Mouse (Mus musculus): ENCODE data around the gene Ccnd2. TPM values are rescaled to one million over a fixed set of nuclear protein-coding genes. Genes with fewer than 3 reads are reported as not detected.

Ccnd2 gene
- polyA plus RNA-seq, 1 experiment from 2014 or later = 477 TPM

- Histone ChIP-seq H3K9ac (replicated peaks; ENCODE audit: low read length) (no peak overlapping the region), H3K4me1 (ENCODE audit: control insufficient read depth, insufficient read depth, low read length) (peaks cover 6% of the 10 kb centered on the region; the same call in 1 of the 2 replicates), H3K36me3 (ENCODE audit: control insufficient read depth, insufficient read depth, low read length) (no peaks in the 10 kb centered on the region), H3K9me3 (ENCODE audit: control insufficient read depth, low read length) (no peaks in the 10 kb centered on the region), H3K27me3 (ENCODE audit: control insufficient read depth, insufficient read depth, low read length) (no peaks in the 10 kb centered on the region), H3K4me2 (ENCODE audit: low read length) (no peak overlapping the region), H3K27ac (replicated peaks; ENCODE audit: low read depth, low read length) (no peak overlapping the region), H3K4me3 (replicated peaks; ENCODE audit: low read depth, low read length) (no peak overlapping the region)
- ATAC-seq (ENCODE audit: low FRiP score, low TSS enrichment) = no peak
- no peak for DNase-seq
Observed at GRCm38 (mm10) chr6:127107413-127107812, 44.6 kb downstream of the Ccnd2 start.

GRCm38 (mm10) chr6:127106726-127107125 lies 45.3 kb downstream of the Ccnd2 start:
- DNase-seq (no peak), ATAC-seq (ENCODE audit: low FRiP score, low TSS enrichment) (no peak)
- no peak overlapping the region for H3K9ac ChIP-seq (replicated peaks; ENCODE audit: low read length)
- no peaks in the 10 kb centered on the region for H3K36me3 ChIP-seq (ENCODE audit: control insufficient read depth, insufficient read depth, low read length)
- WGBS = 50% methylated on average over 5 of the region's 5 CpGs
- H3K4me2 ChIP-seq (ENCODE audit: low read length) = no peak overlapping the region
- no peak overlapping the region for H3K4me3 ChIP-seq (replicated peaks; ENCODE audit: low read depth, low read length)
- peaks cover 6% of the 10 kb centered on the region; the same call in 1 of the 2 replicates for H3K4me1 ChIP-seq (ENCODE audit: control insufficient read depth, insufficient read depth, low read length)
- H3K9me3 ChIP-seq (ENCODE audit: control insufficient read depth, low read length) = no peaks in the 10 kb centered on the region
- H3K27me3 ChIP-seq (ENCODE audit: control insufficient read depth, insufficient read depth, low read length) = no peaks in the 10 kb centered on the region
- no peak overlapping the region for H3K27ac ChIP-seq (replicated peaks; ENCODE audit: low read depth, low read length)

- H3K4me2 ChIP-seq (ENCODE audit: low read length) = no peak overlapping the region
- peaks cover 3% of the 10 kb centered on the region for H3K36me3 ChIP-seq (ENCODE audit: control insufficient read depth, insufficient read depth, low read length)
- 84% methylated on average over 5 of the region's 5 CpGs for WGBS
- H3K4me1 ChIP-seq (ENCODE audit: control insufficient read depth, insufficient read depth, low read length) = peaks cover 6% of the 10 kb centered on the region; the same call in 1 of the 2 replicates
- DNase-seq (no peak), ATAC-seq (ENCODE audit: low FRiP score, low TSS enrichment) (no peak)
- H3K27ac ChIP-seq (replicated peaks; ENCODE audit: low read depth, low read length) = no peak overlapping the region
- no peaks in the 10 kb centered on the region for H3K27me3 ChIP-seq (ENCODE audit: control insufficient read depth, insufficient read depth, low read length)
- H3K9me3 ChIP-seq (ENCODE audit: control insufficient read depth, low read length) = no peaks in the 10 kb centered on the region
- no peak overlapping the region for H3K9ac ChIP-seq (replicated peaks; ENCODE audit: low read length)
- H3K4me3 ChIP-seq (replicated peaks; ENCODE audit: low read depth, low read length) = no peak overlapping the region
Observed at GRCm38 (mm10) chr6:127106189-127106588, 45.8 kb downstream of the Ccnd2 start.

- H3K36me3 ChIP-seq (ENCODE audit: control insufficient read depth, insufficient read depth, low read length) = peaks cover 9% of the 10 kb centered on the region
- H3K4me3 ChIP-seq (replicated peaks; ENCODE audit: low read depth, low read length) = no peak overlapping the region
- peak; percentile 60 for DNase-seq
- 65% methylated on average over 6 of the region's 6 CpGs for WGBS
- no peak for ATAC-seq (ENCODE audit: low FRiP score, low TSS enrichment)
- H3K9ac ChIP-seq (replicated peaks; ENCODE audit: low read length) = no peak overlapping the region
- H3K27ac ChIP-seq (replicated peaks; ENCODE audit: low read depth, low read length) = no peak overlapping the region
- no peak overlapping the region for H3K4me2 ChIP-seq (ENCODE audit: low read length)
- no peaks in the 10 kb centered on the region for H3K27me3 ChIP-seq (ENCODE audit: control insufficient read depth, insufficient read depth, low read length)
- no peaks in the 10 kb centered on the region for H3K9me3 ChIP-seq (ENCODE audit: control insufficient read depth, low read length)
- H3K4me1 ChIP-seq (ENCODE audit: control insufficient read depth, insufficient read depth, low read length) = peaks cover 6% of the 10 kb centered on the region; the same call in 1 of the 2 replicates
Observed at GRCm38 (mm10) chr6:127105107-127105506, 46.9 kb downstream of the Ccnd2 start.

GRCm38 (mm10) chr6:127104396-127105029 lies 47.5 kb downstream of the Ccnd2 start:
- Histone ChIP-seq H3K9ac (replicated peaks; ENCODE audit: low read length) (no peak overlapping the region), H3K4me1 (ENCODE audit: control insufficient read depth, insufficient read depth, low read length) (peaks cover 6% of the 10 kb centered on the region; the same call in 1 of the 2 replicates), H3K36me3 (ENCODE audit: control insufficient read depth, insufficient read depth, low read length) (peaks cover 9% of the 10 kb centered on the region), H3K4me3 (replicated peaks; ENCODE audit: low read depth, low read length) (no peak overlapping the region), H3K4me2 (ENCODE audit: low read length) (no peak overlapping the region), H3K27ac (replicated peaks; ENCODE audit: low read depth, low read length) (no peak overlapping the region), H3K27me3 (ENCODE audit: control insufficient read depth, insufficient read depth, low read length) (no peaks in the 10 kb centered on the region), H3K9me3 (ENCODE audit: control insufficient read depth, low read length) (no peaks in the 10 kb centered on the region)
- ATAC-seq (ENCODE audit: low FRiP score, low TSS enrichment) (no peak), DNase-seq (no peak)
- 89% methylated on average over 7 of the region's 7 CpGs for WGBS

- DNase-seq (no peak), ATAC-seq (ENCODE audit: low FRiP score, low TSS enrichment) (no peak)
- no peak overlapping the region for H3K4me3 ChIP-seq (replicated peaks; ENCODE audit: low read depth, low read length)
- no peak overlapping the region for H3K9ac ChIP-seq (replicated peaks; ENCODE audit: low read length)
- H3K27me3 ChIP-seq (ENCODE audit: control insufficient read depth, insufficient read depth, low read length) = no peaks in the 10 kb centered on the region
- H3K9me3 ChIP-seq (ENCODE audit: control insufficient read depth, low read length) = no peaks in the 10 kb centered on the region
- H3K36me3 ChIP-seq (ENCODE audit: control insufficient read depth, insufficient read depth, low read length) = peaks cover 9% of the 10 kb centered on the region
- H3K4me1 ChIP-seq (ENCODE audit: control insufficient read depth, insufficient read depth, low read length) = peaks cover 4% of the 10 kb centered on the region; the same call in 1 of the 2 replicates
- H3K4me2 ChIP-seq (ENCODE audit: low read length) = no peak overlapping the region
- WGBS = 94% methylated on average over 6 of the region's 6 CpGs
- no peak overlapping the region for H3K27ac ChIP-seq (replicated peaks; ENCODE audit: low read depth, low read length)
Observed at GRCm38 (mm10) chr6:127103506-127104275, 48.3 kb downstream of the Ccnd2 start.

- no peak overlapping the region for H3K4me3 ChIP-seq (replicated peaks; ENCODE audit: low read depth, low read length)
- ATAC-seq (ENCODE audit: low FRiP score, low TSS enrichment) = no peak
- H3K4me1 ChIP-seq (ENCODE audit: control insufficient read depth, insufficient read depth, low read length) = no peaks in the 10 kb centered on the region
- H3K36me3 ChIP-seq (ENCODE audit: control insufficient read depth, insufficient read depth, low read length) = peaks cover 29% of the 10 kb centered on the region
- peak; percentile 35 for DNase-seq
- no peak overlapping the region for H3K9ac ChIP-seq (replicated peaks; ENCODE audit: low read length)
- H3K9me3 ChIP-seq (ENCODE audit: control insufficient read depth, low read length) = no peaks in the 10 kb centered on the region
- no peak overlapping the region for H3K4me2 ChIP-seq (ENCODE audit: low read length)
- 60% methylated on average over 7 of the region's 7 CpGs for WGBS
- H3K27me3 ChIP-seq (ENCODE audit: control insufficient read depth, insufficient read depth, low read length) = no peaks in the 10 kb centered on the region
- H3K27ac ChIP-seq (replicated peaks; ENCODE audit: low read depth, low read length) = no peak overlapping the region
Observed at GRCm38 (mm10) chr6:127094565-127094964, 57.4 kb downstream of the Ccnd2 start.

GRCm38 (mm10) chr6:127086739-127087138 lies 65.3 kb downstream of the Ccnd2 start:
- DNase-seq (no peak), ATAC-seq (ENCODE audit: low FRiP score, low TSS enrichment) (no peak)
- Histone ChIP-seq H3K27me3 (ENCODE audit: control insufficient read depth, insufficient read depth, low read length) (no peaks in the 10 kb centered on the region), H3K9ac (replicated peaks; ENCODE audit: low read length) (no peak overlapping the region), H3K4me1 (ENCODE audit: control insufficient read depth, insufficient read depth, low read length) (no peaks in the 10 kb centered on the region), H3K36me3 (ENCODE audit: control insufficient read depth, insufficient read depth, low read length) (peaks cover 35% of the 10 kb centered on the region), H3K4me3 (replicated peaks; ENCODE audit: low read depth, low read length) (no peak overlapping the region), H3K9me3 (ENCODE audit: control insufficient read depth, low read length) (no peaks in the 10 kb centered on the region), H3K27ac (replicated peaks; ENCODE audit: low read depth, low read length) (no peak overlapping the region), H3K4me2 (ENCODE audit: low read length) (no peak overlapping the region)
- WGBS = 74% methylated on average over 4 of the region's 4 CpGs

GRCm38 (mm10) chr6:127081820-127082219 lies 70.2 kb downstream of the Ccnd2 start:
- Histone ChIP-seq H3K27ac (replicated peaks; ENCODE audit: low read depth, low read length) (no peak overlapping the region), H3K36me3 (ENCODE audit: control insufficient read depth, insufficient read depth, low read length) (0 out of 2 replicates have a peak, but pooled peaks cover 2% of the 10 kb centered on the region), H3K9ac (replicated peaks; ENCODE audit: low read length) (no peak overlapping the region), H3K9me3 (ENCODE audit: control insufficient read depth, low read length) (no peaks in the 10 kb centered on the region), H3K4me2 (ENCODE audit: low read length) (no peak overlapping the region), H3K4me1 (ENCODE audit: control insufficient read depth, insufficient read depth, low read length) (peaks cover 6% of the 10 kb centered on the region), H3K27me3 (ENCODE audit: control insufficient read depth, insufficient read depth, low read length) (no peaks in the 10 kb centered on the region; the same call in 1 of the 2 replicates), H3K4me3 (replicated peaks; ENCODE audit: low read depth, low read length) (no peak overlapping the region)
- no peak for ATAC-seq (ENCODE audit: low FRiP score, low TSS enrichment)
- 76% methylated on average over 6 of the region's 6 CpGs for WGBS
- DNase-seq = no peak

Data from midbrain, embryonic 14.5 days (tissue).